Mouse (Mus musculus): ENCODE data around the gene Slc31a1. TPM values are rescaled to one million over a fixed set of nuclear protein-coding genes. Genes with fewer than 3 reads are reported as not detected.
A peak's percentile ranks its signal among the peaks of the same experiment; 100 is the strongest.

The Slc31a1 gene
- polyA plus RNA-seq, 1 experiment from 2014 or later = 133 TPM

- peak overlapping the region; percentile 74 for H3K4me2 ChIP-seq (replicated peaks; ENCODE audit: low read depth)
- no peak for TF ChIP-seq CTCF (IDR thresholded peaks at IDR 0.05; ENCODE audit: low read depth)
- WGBS = under 1% methylated on average over 22 of the region's 22 CpGs
- H3K36me3 ChIP-seq (ENCODE audit: control insufficient read depth, insufficient read depth) = peaks cover 9% of the 10 kb centered on the region; the same call in 1 of the 2 replicates
- H3K9ac ChIP-seq (ENCODE audit: low read depth, low read length) = peak overlapping the region; percentile 86
- H3K27me3 ChIP-seq (replicated peaks; ENCODE audit: control insufficient read depth, insufficient read depth, low read length) = no peaks in the 10 kb centered on the region
- ATAC-seq = peak; percentile 45; the same call in 1 of the 2 replicates
- H3K4me3 ChIP-seq (ENCODE audit: low read depth, low read length) = peak overlapping the region; percentile 83
- H3K27ac ChIP-seq (ENCODE audit: low read depth, low read length) = peak overlapping the region; percentile 87
- H3K4me1 ChIP-seq (replicated peaks; ENCODE audit: control insufficient read depth, insufficient read depth, low read length) = peaks cover 7% of the 10 kb centered on the region; the same call in 1 of the 2 replicates
- no peaks in the 10 kb centered on the region for H3K9me3 ChIP-seq (ENCODE audit: control insufficient read depth)
Measured at GRCm38 (mm10) chr4:62360805-62361455, 403 bp downstream of the Slc31a1 start.

GRCm38 (mm10) chr4:62361571-62361970 lies 1.0 kb downstream of the Slc31a1 start:
- H3K27me3 ChIP-seq (replicated peaks; ENCODE audit: control insufficient read depth, insufficient read depth, low read length) = no peaks in the 10 kb centered on the region
- WGBS = 11% methylated on average over 6 of the region's 6 CpGs
- TF ChIP-seq CTCF (IDR thresholded peaks at IDR 0.05; ENCODE audit: low read depth) = no peak
- no peaks in the 10 kb centered on the region for H3K9me3 ChIP-seq (ENCODE audit: control insufficient read depth)
- H3K4me2 ChIP-seq (replicated peaks; ENCODE audit: low read depth) = peak overlapping the region; percentile 74
- H3K27ac ChIP-seq (ENCODE audit: low read depth, low read length) = peak overlapping the region; percentile 87; the same call in 1 of the 2 replicates
- peaks cover 3% of the 10 kb centered on the region; the same call in 1 of the 2 replicates for H3K36me3 ChIP-seq (ENCODE audit: control insufficient read depth, insufficient read depth)
- peaks cover 7% of the 10 kb centered on the region; the same call in 1 of the 2 replicates for H3K4me1 ChIP-seq (replicated peaks; ENCODE audit: control insufficient read depth, insufficient read depth, low read length)
- H3K9ac ChIP-seq (ENCODE audit: low read depth, low read length) = peak overlapping the region; percentile 86
- ATAC-seq = no peak
- H3K4me3 ChIP-seq (ENCODE audit: low read depth, low read length) = peak overlapping the region; percentile 83

GRCm38 (mm10) chr4:62361997-62362396 lies 1.5 kb downstream of the Slc31a1 start:
- H3K4me3 ChIP-seq (ENCODE audit: low read depth, low read length) = peak overlapping the region; percentile 83
- peak overlapping the region; percentile 87; the same call in 1 of the 2 replicates for H3K27ac ChIP-seq (ENCODE audit: low read depth, low read length)
- no peak for ATAC-seq
- H3K36me3 ChIP-seq (ENCODE audit: control insufficient read depth, insufficient read depth) = no peaks in the 10 kb centered on the region
- peaks cover 7% of the 10 kb centered on the region; the same call in 1 of the 2 replicates for H3K4me1 ChIP-seq (replicated peaks; ENCODE audit: control insufficient read depth, insufficient read depth, low read length)
- no peaks in the 10 kb centered on the region for H3K9me3 ChIP-seq (ENCODE audit: control insufficient read depth)
- WGBS = 76% methylated on average over 1 of the region's 1 CpGs
- no peaks in the 10 kb centered on the region for H3K27me3 ChIP-seq (replicated peaks; ENCODE audit: control insufficient read depth, insufficient read depth, low read length)
- H3K9ac ChIP-seq (ENCODE audit: low read depth, low read length) = peak overlapping the region; percentile 86; the same call in 1 of the 2 replicates
- peak overlapping the region; percentile 74 for H3K4me2 ChIP-seq (replicated peaks; ENCODE audit: low read depth)
- no peak for TF ChIP-seq CTCF (IDR thresholded peaks at IDR 0.05; ENCODE audit: low read depth)

GRCm38 (mm10) chr4:62362437-62362836 lies 1.9 kb downstream of the Slc31a1 start:
- 56% methylated on average over 2 of the region's 2 CpGs for WGBS
- Histone ChIP-seq H3K4me1 (replicated peaks; ENCODE audit: control insufficient read depth, insufficient read depth, low read length) (peaks cover 10% of the 10 kb centered on the region; the same call in 1 of the 2 replicates), H3K27ac (ENCODE audit: low read depth, low read length) (no peak overlapping the region), H3K27me3 (replicated peaks; ENCODE audit: control insufficient read depth, insufficient read depth, low read length) (no peaks in the 10 kb centered on the region), H3K36me3 (ENCODE audit: control insufficient read depth, insufficient read depth) (no peaks in the 10 kb centered on the region), H3K4me3 (ENCODE audit: low read depth, low read length) (no peak overlapping the region; the same call in 1 of the 2 replicates), H3K9ac (ENCODE audit: low read depth, low read length) (no peak overlapping the region), H3K9me3 (ENCODE audit: control insufficient read depth) (no peaks in the 10 kb centered on the region), H3K4me2 (replicated peaks; ENCODE audit: low read depth) (peak overlapping the region; percentile 74; the same call in 1 of the 2 replicates)
- TF ChIP-seq CTCF (IDR thresholded peaks at IDR 0.05; ENCODE audit: low read depth) = no peak
- ATAC-seq = no peak

GRCm38 (mm10) chr4:62364299-62364698 lies 3.8 kb downstream of the Slc31a1 start:
- Histone ChIP-seq H3K9me3 (ENCODE audit: control insufficient read depth) (no peaks in the 10 kb centered on the region), H3K9ac (ENCODE audit: low read depth, low read length) (no peak overlapping the region), H3K4me3 (ENCODE audit: low read depth, low read length) (no peak overlapping the region), H3K4me2 (replicated peaks; ENCODE audit: low read depth) (0 out of 2 replicates have a peak overlapping the region, but pooled peaks have one; percentile 1), H3K36me3 (ENCODE audit: control insufficient read depth, insufficient read depth) (no peaks in the 10 kb centered on the region), H3K4me1 (replicated peaks; ENCODE audit: control insufficient read depth, insufficient read depth, low read length) (peaks cover 15% of the 10 kb centered on the region), H3K27me3 (replicated peaks; ENCODE audit: control insufficient read depth, insufficient read depth, low read length) (no peaks in the 10 kb centered on the region), H3K27ac (ENCODE audit: low read depth, low read length) (no peak overlapping the region)
- no peak for ATAC-seq
- 42% methylated on average over 8 of the region's 8 CpGs for whole genome bisulfite sequencing
- TF ChIP-seq CTCF (IDR thresholded peaks at IDR 0.05; ENCODE audit: low read depth) = no peak

GRCm38 (mm10) chr4:62366291-62366690 lies 5.8 kb downstream of the Slc31a1 start:
- 68% methylated on average over 4 of the region's 4 CpGs for WGBS
- Histone ChIP-seq H3K4me3 (ENCODE audit: low read depth, low read length) (no peak overlapping the region), H3K36me3 (ENCODE audit: control insufficient read depth, insufficient read depth) (no peaks in the 10 kb centered on the region), H3K9me3 (ENCODE audit: control insufficient read depth) (no peaks in the 10 kb centered on the region), H3K27ac (ENCODE audit: low read depth, low read length) (no peak overlapping the region), H3K27me3 (replicated peaks; ENCODE audit: control insufficient read depth, insufficient read depth, low read length) (no peaks in the 10 kb centered on the region), H3K9ac (ENCODE audit: low read depth, low read length) (no peak overlapping the region), H3K4me2 (replicated peaks; ENCODE audit: low read depth) (no peak overlapping the region), H3K4me1 (replicated peaks; ENCODE audit: control insufficient read depth, insufficient read depth, low read length) (peaks cover 18% of the 10 kb centered on the region)
- no peak for TF ChIP-seq CTCF (IDR thresholded peaks at IDR 0.05; ENCODE audit: low read depth)
- no peak for ATAC-seq
